Mouse (Mus musculus) olfactory bulb, adult 2 months (tissue): Measurements from ENCODE around the gene Selenop. TPM values are rescaled to one million over a fixed set of nuclear protein-coding genes. Genes with fewer than 3 reads are reported as not detected.

Experiments
- H3K27ac ChIP-seq: fragments of 200-500 bp; 2 replicates; pipeline ENCODE4 v1.5.1; 2012; ENCODE audit warnings: low read depth, low read length; ENCODE audit not compliant: insufficient read depth
- H3K4me1 ChIP-seq: fragments of 200-500 bp; 2 replicates; pipeline ENCODE4 v1.6.1; 2012; ENCODE audit warnings: low read length; ENCODE audit not compliant: control insufficient read depth, insufficient read depth
- H3K4me3 ChIP-seq: fragments of 200-500 bp; 2 replicates; pipeline ENCODE4 v1.5.1; 2012; ENCODE audit warnings: mild to moderate bottlenecking, low read depth, low read length, moderate library complexity; ENCODE audit not compliant: insufficient read depth
- CTCF ChIP-seq: fragments of 200-500 bp; IDR thresholded peaks from 2 replicates; pipeline ENCODE4 v1.5.1; 2012; ENCODE audit warnings: low read depth, mild to moderate bottlenecking, low read length, moderate library complexity; ENCODE audit not compliant: insufficient read depth
- POLR2A ChIP-seq: fragments of 200-500 bp; IDR thresholded peaks from 2 replicates; pipeline ENCODE4 v1.6.1; 2012; ENCODE audit warnings: mild to moderate bottlenecking, low read depth, low read length, moderate library complexity; ENCODE audit not compliant: insufficient read depth
- WGBS: fragments of 180-500 bp; shearing (Covaris S2); methylation state at CpG from one replicate; pipeline ENCODE4 v1.1.7; 2018; 5-methylcytosine and 5-hydroxymethylcytosine counted together
- polyA plus RNA-seq: library from polyadenylated mRNA; stranded (reverse); fragments of >200 nt; gene quantifications from 2 replicates; pipeline ENCODE4 v1.2.4, GENCODE M21; 2012; ENCODE audit warnings: low replicate concordance; ENCODE audit not compliant: missing spikeins, insufficient read depth, insufficient read length

The Selenop gene
- polyA plus RNA-seq, 1 experiment, result 861 TPM

GRCm38 (mm10) chr15:3281737-3282136 lies 13.4 kb downstream of the Selenop start:
- H3K27ac ChIP-seq, result no peak overlapping the region
- no peak for TF ChIP-seq CTCF
- TF ChIP-seq POLR2A, result no peak
- WGBS, result 89% methylated on average over 1 of the region's 1 CpGs

DNA sequence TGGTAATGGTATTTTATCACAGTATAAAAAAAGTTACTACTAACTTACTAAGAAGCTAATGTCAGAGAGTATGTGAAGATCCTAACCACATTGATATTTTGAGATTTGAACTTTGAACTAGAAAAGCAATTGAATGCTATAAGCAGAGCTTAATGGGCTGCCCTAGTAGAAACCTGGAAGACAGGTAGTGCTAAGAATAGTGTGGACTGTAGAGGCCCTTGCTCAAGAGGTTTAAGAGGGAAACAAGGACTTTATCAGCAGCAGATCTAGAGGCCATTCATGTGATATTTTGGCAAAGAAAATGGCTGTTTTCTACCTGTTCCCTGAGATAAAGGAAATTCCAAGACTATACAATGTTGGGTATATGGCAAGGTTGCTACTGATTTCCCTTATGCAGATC lies 17.7 kb downstream of the Selenop start:
- TF ChIP-seq CTCF, result no peak
- no peak for TF ChIP-seq POLR2A
- Histone ChIP-seq H3K4me3 (no peak overlapping the region), H3K4me1 (no peaks in the 10 kb centered on the region), H3K27ac (no peak overlapping the region)

More at GRCm38 (mm10) chr15:3281737-3282136, 13.4 kb downstream of the Selenop start:
- Histone ChIP-seq H3K4me3 (no peak overlapping the region), H3K4me1 (no peaks in the 10 kb centered on the region)

DNA sequence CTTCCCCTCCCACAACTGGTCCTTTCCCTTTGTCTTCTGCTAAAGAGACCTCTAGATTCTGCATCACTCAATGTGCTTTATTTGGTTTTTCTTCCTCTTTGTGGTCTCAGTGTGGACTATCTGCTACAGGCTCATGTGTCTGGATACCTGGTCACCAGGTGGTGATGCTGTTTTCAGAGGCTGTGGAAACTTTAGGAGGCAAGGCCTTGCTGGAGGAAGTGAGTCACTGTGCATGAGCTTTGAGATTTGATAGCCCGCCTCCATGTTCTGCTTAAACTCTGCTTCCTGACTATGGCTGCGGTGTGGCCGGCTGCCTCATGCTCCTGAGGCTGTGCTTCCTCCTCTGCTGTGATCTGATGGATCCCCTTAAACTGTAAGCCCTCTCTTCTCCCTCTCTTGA lies 22.1 kb downstream of the Selenop start:
- Histone ChIP-seq H3K4me1 (no peaks in the 10 kb centered on the region), H3K27ac (no peak overlapping the region), H3K4me3 (no peak overlapping the region)
- TF ChIP-seq POLR2A (no peak), CTCF (no peak)
- 88% methylated on average over 3 of the region's 3 CpGs for WGBS

DNA sequence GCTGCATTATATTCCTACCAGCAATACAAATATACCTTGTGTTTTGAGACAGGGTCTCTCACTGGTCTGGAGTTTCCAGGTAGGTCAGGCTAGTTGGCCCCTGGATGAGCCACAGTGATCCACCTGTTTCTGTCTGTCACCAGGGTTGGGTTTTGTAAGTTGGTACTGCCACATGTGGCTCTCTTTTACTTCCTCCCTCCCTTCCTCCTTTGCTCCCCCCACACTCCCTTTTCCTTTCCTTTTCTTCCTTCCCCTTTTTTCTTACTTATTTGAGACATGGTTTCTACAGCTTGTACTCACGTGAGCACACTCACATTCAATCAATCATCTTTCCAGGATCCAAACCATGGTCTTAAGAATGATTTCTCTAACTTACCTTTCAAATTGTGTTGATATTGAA lies 25.1 kb downstream of the Selenop start:
- TF ChIP-seq CTCF, result no peak
- no peak for TF ChIP-seq POLR2A
- no peak overlapping the region for H3K27ac ChIP-seq
- WGBS, result 60% methylated on average over 1 of the region's 1 CpGs
- H3K4me3 ChIP-seq, result no peak overlapping the region
- no peaks in the 10 kb centered on the region for H3K4me1 ChIP-seq

DNA sequence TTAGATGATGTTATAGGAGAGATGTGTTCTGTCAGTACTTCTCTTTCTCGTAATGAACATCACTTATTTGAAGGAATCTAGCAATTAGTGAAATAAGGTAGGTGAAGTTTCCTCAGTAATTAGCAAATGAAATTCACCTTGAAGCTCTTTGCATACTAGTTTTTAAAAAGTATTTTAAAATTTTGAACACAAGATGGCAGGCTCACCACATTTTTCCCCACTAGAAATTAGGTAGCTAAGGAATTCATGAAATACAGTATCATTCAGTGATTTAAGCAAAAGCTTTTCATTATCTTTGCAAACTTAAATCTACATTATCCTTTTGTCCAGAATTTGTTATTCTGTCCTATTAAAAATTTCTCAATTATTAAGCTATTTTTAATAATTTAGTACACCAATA lies 27.6 kb downstream of the Selenop start:
- H3K27ac ChIP-seq, result no peak overlapping the region
- H3K4me1 ChIP-seq, result no peaks in the 10 kb centered on the region
- no peak overlapping the region for H3K4me3 ChIP-seq
- TF ChIP-seq POLR2A, result no peak
- TF ChIP-seq CTCF, result no peak
- WGBS, result 75% methylated on average over 1 of the region's 1 CpGs

GRCm38 (mm10) chr15:3297615-3298014 lies 29.3 kb downstream of the Selenop start:
- TF ChIP-seq CTCF (no peak), POLR2A (no peak)
- WGBS, result 81% methylated on average over 8 of the region's 8 CpGs

GRCm38 (mm10) chr15:3300361-3301100 lies 32.2 kb downstream of the Selenop start:
- 79% methylated on average over 4 of the region's 4 CpGs for WGBS

More at GRCm38 (mm10) chr15:3297615-3298014, 29.3 kb downstream of the Selenop start:
- Histone ChIP-seq H3K27ac (no peak overlapping the region), H3K4me1 (no peaks in the 10 kb centered on the region), H3K4me3 (no peak overlapping the region)

GRCm38 (mm10) chr15:3303426-3303825 lies 35.1 kb downstream of the Selenop start, which contains the start of gene Ccdc152:
Gene Ccdc152, minus strand, starts transcription at chr15:3303526.
- WGBS, result 91% methylated on average over 12 of the region's 12 CpGs
- no peaks in the 10 kb centered on the region for H3K4me1 ChIP-seq
- TF ChIP-seq POLR2A (no peak), CTCF (no peak)
- no peak within 1 kb of the TSS for H3K4me3 ChIP-seq
- H3K27ac ChIP-seq, result no peak within 1 kb of the TSS

More at GRCm38 (mm10) chr15:3300361-3301100, 32.2 kb downstream of the Selenop start:
- H3K4me1 ChIP-seq, result no peaks in the 10 kb centered on the region
- no peak overlapping the region for H3K4me3 ChIP-seq
- TF ChIP-seq CTCF (no peak), POLR2A (no peak)
- no peak overlapping the region for H3K27ac ChIP-seq

- H3K4me1 ChIP-seq, result no peaks in the 10 kb centered on the region
- no peak overlapping the region for H3K27ac ChIP-seq
- no peak overlapping the region for H3K4me3 ChIP-seq
- no peak for TF ChIP-seq POLR2A
- WGBS, result 86% methylated on average over 3 of the region's 3 CpGs
Measured at GRCm38 (mm10) chr15:3309856-3310255, 41.5 kb downstream of the Selenop start.
